Mouse (Mus musculus) liver, postnatal 0 days (tissue): ENCODE measurements at regions not wholly inside any gene's neighbourhood (a gene's known extent, or its start where the extent isn't known, plus 50 kb on each side); places are given as distances from the start of the nearest gene placed in this dataset.
A peak's percentile ranks its signal among the peaks of the same experiment; 100 is the strongest.

Experiments used
- CTCF ChIP-seq: sonication (generic); IDR thresholded peaks from 2 replicates; pipeline ENCODE4 v1.5.1; 2016; ENCODE audit warnings: antibody characterized with exemption, low read depth
- EP300 ChIP-seq: IDR thresholded peaks from 2 replicates; pipeline ENCODE4 v1.6.1; 2016; ENCODE audit warnings: antibody characterized with exemption, low read depth, mild to moderate bottlenecking

DNA sequence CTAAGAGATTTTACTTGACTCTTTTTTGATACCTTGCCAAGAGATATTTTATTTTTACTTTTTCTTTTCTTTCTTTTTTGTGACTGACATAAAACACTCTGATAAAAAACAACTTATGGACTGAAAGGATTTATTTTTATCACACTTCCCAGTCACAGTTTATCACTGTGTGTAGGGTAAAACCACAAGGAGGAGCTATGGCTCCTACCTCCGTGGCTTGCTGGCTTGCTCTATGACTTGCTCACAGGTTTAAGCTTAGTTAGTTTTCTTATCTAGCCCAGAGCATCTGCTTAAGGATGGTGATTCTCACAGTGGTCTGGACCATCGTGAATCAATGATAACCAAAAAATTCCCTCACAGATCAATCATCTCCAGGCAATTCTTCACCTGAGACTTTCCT, 221.4 kb downstream of the 1700017N19Rik start:
- TF ChIP-seq CTCF = peak; percentile 23
- no peak for TF ChIP-seq EP300
